Mouse (Mus musculus) hindbrain, embryonic 16.5 days (tissue): ENCODE measurements around the gene Gm17332. TPM values are rescaled to one million over a fixed set of nuclear protein-coding genes. Genes with fewer than 3 reads are reported as not detected.

Experiments used
- ATAC-seq: fragments of 200-750 bp; cut with Nextera tagmentation; 2 replicates; pipeline ENCODE4 v1.8.0; 2017; ENCODE audit warnings: moderate TSS enrichment, moderate library complexity
- H3K27ac ChIP-seq: fragments of 300-500 bp; sonication (generic); 2 replicates; pipeline ENCODE4 v1.5.1; 2014; ENCODE audit warnings: low read depth, mild to moderate bottlenecking, control low read depth, low read length, moderate library complexity
- H3K27me3 ChIP-seq: fragments of 300-500 bp; sonication (generic); replicated peaks from 2 replicates; pipeline ENCODE4 v1.6.1; 2014; ENCODE audit warnings: low read length; ENCODE audit not compliant: control insufficient read depth, insufficient read depth
- H3K36me3 ChIP-seq: fragments of 300-500 bp; sonication (generic); 2 replicates; pipeline ENCODE4 v1.6.1; 2014; ENCODE audit warnings: mild to moderate bottlenecking, low read length, moderate library complexity, mixed read lengths; ENCODE audit not compliant: control insufficient read depth, insufficient read depth
- H3K4me1 ChIP-seq: fragments of 300-500 bp; sonication (generic); 2 replicates; pipeline ENCODE4 v1.6.1; 2014; ENCODE audit warnings: low read depth, low read length; ENCODE audit not compliant: control insufficient read depth, insufficient read depth
- H3K4me2 ChIP-seq: fragments of 300-500 bp; sonication (generic); 2 replicates; pipeline ENCODE4 v1.6.1; 2014; ENCODE audit warnings: mild to moderate bottlenecking, low read length, control low read depth, moderate library complexity
- H3K4me3 ChIP-seq: fragments of 300-500 bp; sonication (generic); 2 replicates; pipeline ENCODE4 v1.5.1; 2014; ENCODE audit warnings: mild to moderate bottlenecking, low read length, control low read depth, moderate library complexity
- H3K9ac ChIP-seq: fragments of 300-500 bp; sonication (generic); 2 replicates; pipeline ENCODE4 v1.6.1; 2014; ENCODE audit warnings: low read depth, mild to moderate bottlenecking, control low read depth, low read length, moderate library complexity
- H3K9me3 ChIP-seq: fragments of 300-500 bp; sonication (generic); 2 replicates; pipeline ENCODE4 v1.6.1; 2014; ENCODE audit warnings: mild to moderate bottlenecking, low read length, moderate library complexity; ENCODE audit not compliant: control insufficient read depth
- WGBS: fragments of 180-500 bp; shearing (Covaris S2); extraction: QIAGEN DNeasy Blood & Tissue Kit; methylation state at CpG from one replicate; pipeline ENCODE4 v1.1.7; 2014; 5-methylcytosine and 5-hydroxymethylcytosine counted together
- polyA plus RNA-seq: library from polyadenylated mRNA; unstranded; fragments of >200 nt; fragmentation: Nextera tagmentation; extraction: Ambion mirVana; gene quantifications from 2 replicates; pipeline ENCODE4 v1.2.1, GENCODE M21; 2015

Gm17332 gene
- polyA plus RNA-seq: not detected in 2 replicates

DNA sequence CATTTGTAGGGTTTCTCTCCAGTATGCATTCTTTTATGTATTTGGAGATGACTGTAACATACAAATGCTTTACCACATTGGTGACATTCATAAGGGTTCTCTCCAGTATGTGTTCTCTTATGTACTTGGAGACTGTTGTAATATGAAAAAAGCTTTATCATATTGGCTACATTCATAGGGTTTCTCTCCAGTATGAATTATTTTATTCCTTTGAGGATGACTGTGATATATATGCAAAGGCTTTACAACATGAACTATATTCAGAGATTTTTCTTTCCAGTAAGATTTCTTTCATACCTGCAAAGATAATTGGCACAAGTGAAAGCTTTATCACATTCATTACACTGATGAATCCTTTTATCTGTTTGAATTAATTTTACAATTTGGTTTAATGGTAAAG is at the start of gene Gm17332:
Gene Gm17332, minus strand, starts transcription at position 101 of the 400 bp plus-strand sequence.
- Histone ChIP-seq H3K36me3 (no peaks in the 10 kb centered on the region), H3K27ac (no peak within 1 kb of the TSS), H3K4me2 (no peak within 1 kb of the TSS), H3K27me3 (no peaks in the 10 kb centered on the region), H3K4me1 (no peaks in the 10 kb centered on the region), H3K9ac (no peak within 1 kb of the TSS), H3K4me3 (no peak within 1 kb of the TSS), H3K9me3 (peaks cover 4% of the 10 kb centered on the region)
- no peak for ATAC-seq

- no peak overlapping the region for H3K9ac ChIP-seq
- H3K36me3 ChIP-seq: no peaks in the 10 kb centered on the region
- H3K4me2 ChIP-seq: no peak overlapping the region
- WGBS: 73% methylated on average over 4 of the region's 4 CpGs
- H3K4me1 ChIP-seq: no peaks in the 10 kb centered on the region
- ATAC-seq: no peak
- H3K27me3 ChIP-seq: no peaks in the 10 kb centered on the region
- H3K27ac ChIP-seq: no peak overlapping the region
- no peaks in the 10 kb centered on the region for H3K9me3 ChIP-seq
- no peak overlapping the region for H3K4me3 ChIP-seq
These were observed 47.7 kb upstream of the Gm17332 start for GRCm38 (mm10) chr11:31229966-31230365.

DNA sequence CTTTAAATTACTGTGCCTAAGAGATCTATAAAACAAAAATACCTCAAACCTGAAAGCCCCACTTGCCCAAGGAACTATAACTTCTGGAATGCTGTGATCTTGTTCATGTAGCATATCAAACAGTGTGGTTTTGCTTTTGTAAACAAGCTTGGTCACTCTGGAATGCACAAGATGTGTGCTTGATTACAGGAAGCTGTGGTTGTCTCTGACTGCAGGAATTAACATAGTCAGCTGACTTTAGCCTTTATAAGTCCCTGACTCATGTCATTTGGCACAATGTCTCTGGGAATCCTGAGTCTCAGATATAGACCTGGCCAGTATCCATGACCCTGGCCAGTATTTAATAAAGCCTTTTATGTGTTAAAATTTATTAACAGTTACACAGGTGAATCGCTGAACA is 43.1 kb upstream of the Gm17332 start:
- Histone ChIP-seq H3K4me1 (no peaks in the 10 kb centered on the region), H3K36me3 (no peaks in the 10 kb centered on the region), H3K9ac (no peak overlapping the region), H3K27ac (no peak overlapping the region), H3K4me2 (no peak overlapping the region), H3K9me3 (no peaks in the 10 kb centered on the region), H3K27me3 (no peaks in the 10 kb centered on the region), H3K4me3 (no peak overlapping the region)
- no peak for ATAC-seq
- 92% methylated on average over 1 of the region's 1 CpGs for WGBS

DNA sequence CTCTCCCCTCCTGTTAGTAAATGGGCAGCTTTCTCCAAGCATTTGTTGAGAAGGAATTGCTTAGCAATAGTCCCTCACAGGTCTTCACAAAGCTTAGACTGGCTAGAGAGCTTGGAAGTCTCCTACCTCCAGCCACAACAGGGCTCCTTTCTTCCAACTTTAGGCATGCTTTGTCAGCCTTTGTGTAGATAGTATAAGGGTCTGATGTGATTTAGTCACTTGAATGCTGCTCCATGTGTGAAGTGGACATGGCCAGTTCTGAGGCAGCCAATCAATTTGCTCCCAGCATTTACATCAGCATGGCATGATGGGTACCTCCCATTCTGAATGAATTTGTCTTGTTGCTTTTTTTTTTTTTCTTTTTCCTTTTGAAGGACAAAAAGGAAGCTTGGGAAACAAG is 35.7 kb upstream of the Gm17332 start:
- Histone ChIP-seq H3K4me2 (no peak overlapping the region), H3K4me1 (no peaks in the 10 kb centered on the region), H3K36me3 (no peaks in the 10 kb centered on the region), H3K27ac (no peak overlapping the region), H3K9ac (no peak overlapping the region), H3K27me3 (no peaks in the 10 kb centered on the region), H3K9me3 (no peaks in the 10 kb centered on the region), H3K4me3 (no peak overlapping the region)
- ATAC-seq: peak; percentile 90

GRCm38 (mm10) chr11:31195621-31196363 is 13.5 kb upstream of the Gm17332 start:
- no peaks in the 10 kb centered on the region for H3K9me3 ChIP-seq

DNA sequence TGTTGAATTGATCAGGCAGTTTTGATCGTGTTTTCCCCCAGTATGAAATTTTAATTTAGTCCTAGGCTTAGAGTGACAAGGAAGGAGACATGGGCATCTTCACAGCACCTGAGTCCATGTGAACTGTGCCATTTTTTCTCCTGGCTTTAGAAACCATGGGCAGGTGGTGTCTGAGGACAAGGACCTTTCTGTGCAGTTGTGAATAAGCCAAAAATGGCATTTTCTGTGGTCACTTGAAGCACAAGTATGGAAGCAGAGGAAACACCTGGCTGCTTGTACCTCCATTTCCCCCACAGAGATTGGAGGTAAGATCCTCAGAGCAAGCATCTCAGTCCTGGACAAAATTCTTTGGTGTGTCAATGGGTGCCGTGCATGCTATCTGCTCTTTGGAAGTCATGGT is 12.5 kb upstream of the Gm17332 start:
- 83% methylated on average over 2 of the region's 2 CpGs for WGBS
- Histone ChIP-seq H3K4me2 (no peak overlapping the region), H3K4me3 (no peak overlapping the region), H3K9ac (no peak overlapping the region), H3K27me3 (no peaks in the 10 kb centered on the region), H3K9me3 (no peaks in the 10 kb centered on the region), H3K36me3 (no peaks in the 10 kb centered on the region), H3K27ac (no peak overlapping the region), H3K4me1 (no peaks in the 10 kb centered on the region)
- ATAC-seq: no peak

More at GRCm38 (mm10) chr11:31195621-31196363, 13.5 kb upstream of the Gm17332 start:
- Histone ChIP-seq H3K4me2 (no peak overlapping the region), H3K36me3 (no peaks in the 10 kb centered on the region), H3K4me1 (no peaks in the 10 kb centered on the region), H3K27me3 (no peaks in the 10 kb centered on the region), H3K4me3 (no peak overlapping the region), H3K9ac (no peak overlapping the region), H3K27ac (no peak overlapping the region)
- WGBS: 56% methylated on average over 3 of the region's 3 CpGs
- ATAC-seq: no peak

- ATAC-seq: peak; percentile 46
- no peaks in the 10 kb centered on the region for H3K27me3 ChIP-seq
- peak overlapping the region; percentile 54 for H3K4me3 ChIP-seq
- WGBS: 19% methylated on average over 4 of the region's 4 CpGs
- H3K27ac ChIP-seq: no peak overlapping the region
- H3K4me2 ChIP-seq: peak overlapping the region; percentile 65
- peaks cover 4% of the 10 kb centered on the region for H3K4me1 ChIP-seq
- no peaks in the 10 kb centered on the region for H3K36me3 ChIP-seq
- H3K9ac ChIP-seq: peak overlapping the region; percentile 42
- no peaks in the 10 kb centered on the region for H3K9me3 ChIP-seq
These were observed 12.1 kb downstream of the Gm17332 start for GRCm38 (mm10) chr11:31170052-31170646.

DNA sequence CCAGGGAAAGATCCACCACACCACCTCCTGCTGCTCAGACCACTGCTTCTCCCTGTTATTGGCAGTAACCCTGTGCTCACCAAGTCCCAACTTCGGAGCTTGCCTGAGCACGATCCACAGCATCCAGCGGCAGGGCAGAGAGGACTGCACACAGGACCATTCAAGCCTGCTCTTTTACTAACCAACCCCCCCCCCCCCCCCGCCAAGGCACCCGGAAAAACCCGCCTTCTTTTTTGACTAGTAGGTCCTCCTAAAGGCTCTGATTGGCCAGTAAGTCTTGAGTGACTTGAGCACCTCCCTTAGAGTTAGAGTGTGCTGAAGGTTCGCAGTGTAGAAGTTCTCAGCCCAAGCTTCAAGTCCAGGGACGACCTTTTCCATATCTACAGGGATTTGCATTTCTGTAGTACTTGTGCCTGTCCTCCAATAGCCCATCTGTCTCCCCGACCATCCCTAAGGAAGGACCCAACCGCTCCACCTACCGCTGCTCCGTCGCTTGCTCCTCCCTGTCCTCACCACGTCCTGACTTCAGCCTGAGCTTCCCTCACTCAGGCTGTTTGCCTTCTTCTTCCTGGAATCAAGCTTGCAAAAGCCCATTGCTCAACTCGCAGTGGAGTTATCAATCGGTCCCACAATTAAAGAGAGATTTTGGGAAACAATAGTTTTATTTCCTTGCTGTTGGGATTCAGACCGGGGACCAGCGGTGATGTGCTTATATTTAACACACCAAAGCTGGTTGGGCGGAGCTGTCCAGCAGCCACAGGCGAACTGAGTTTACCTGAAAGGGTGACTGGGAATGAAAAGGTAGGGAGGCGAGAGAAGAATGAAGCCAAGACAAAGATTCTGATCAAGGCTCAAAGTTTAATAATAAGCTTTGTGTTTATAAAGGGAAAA is 12.9 kb downstream of the Gm17332 start:
- Histone ChIP-seq H3K9me3 (no peaks in the 10 kb centered on the region), H3K4me1 (peaks cover 4% of the 10 kb centered on the region), H3K4me2 (peak overlapping the region; percentile 65), H3K27me3 (no peaks in the 10 kb centered on the region), H3K36me3 (no peaks in the 10 kb centered on the region), H3K9ac (peak overlapping the region; percentile 42), H3K4me3 (peak overlapping the region; percentile 54), H3K27ac (peak overlapping the region; percentile 59; the same call in 1 of the 2 replicates)
- 2% methylated on average over 21 of the region's 21 CpGs for whole genome bisulfite sequencing
- peak; percentile 98 for ATAC-seq

DNA sequence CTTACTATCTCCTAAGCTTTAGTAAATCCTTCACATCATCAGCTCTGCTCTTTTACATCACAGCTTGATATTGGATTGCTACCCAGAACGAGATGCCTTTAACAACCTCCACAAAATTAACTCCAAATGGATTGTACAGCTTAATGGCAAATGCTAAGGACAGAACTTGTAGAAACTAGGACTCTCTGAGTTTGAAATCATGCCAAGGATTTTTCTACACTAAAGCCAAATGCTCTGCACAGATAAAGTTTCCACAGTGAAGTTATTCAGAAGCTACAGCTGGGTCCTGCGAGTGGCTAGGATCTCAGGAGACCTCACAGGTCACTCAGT is 13.5 kb downstream of the Gm17332 start:
- peak overlapping the region; percentile 54 for H3K4me3 ChIP-seq
- no peaks in the 10 kb centered on the region for H3K36me3 ChIP-seq
- peak overlapping the region; percentile 65 for H3K4me2 ChIP-seq
- H3K4me1 ChIP-seq: peaks cover 4% of the 10 kb centered on the region
- no peaks in the 10 kb centered on the region for H3K9me3 ChIP-seq
- no peak overlapping the region for H3K27ac ChIP-seq
- H3K27me3 ChIP-seq: no peaks in the 10 kb centered on the region
- H3K9ac ChIP-seq: peak overlapping the region; percentile 42
- no peak for ATAC-seq
- 39% methylated on average over 2 of the region's 2 CpGs for WGBS
